Mouse (Mus musculus) spleen, postnatal 4 days (tissue): ENCODE results near the gene Cobl.

ENCODE experiments used
- DNase-seq, 2 experiments: peaks; one replicate each; pipeline ENCODE4 v3.0.0; 2022; ENCODE audit warnings: low spot score in 2 of 2

Cobl gene

DNA sequence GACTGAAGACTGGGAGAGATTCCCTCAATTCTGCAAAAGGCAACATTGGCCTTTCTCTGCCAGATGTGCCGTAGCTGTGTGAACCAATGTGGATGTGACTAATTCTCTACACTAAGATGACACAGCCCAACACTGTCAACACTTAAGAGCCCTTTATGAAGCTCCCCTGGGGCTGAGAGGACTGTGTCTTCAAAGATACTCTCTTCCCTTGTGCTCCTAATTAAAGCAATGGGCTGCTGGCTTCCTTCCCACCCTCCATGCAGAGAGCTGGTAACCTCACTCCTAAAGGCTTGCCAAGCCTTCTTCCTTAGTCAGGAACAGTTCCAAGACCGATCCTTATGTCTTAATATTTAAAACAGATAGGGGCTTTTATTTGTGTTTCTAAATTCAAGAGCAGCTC is 79.9 kb downstream of the Cobl start:
- no peak for DNase-seq

DNA sequence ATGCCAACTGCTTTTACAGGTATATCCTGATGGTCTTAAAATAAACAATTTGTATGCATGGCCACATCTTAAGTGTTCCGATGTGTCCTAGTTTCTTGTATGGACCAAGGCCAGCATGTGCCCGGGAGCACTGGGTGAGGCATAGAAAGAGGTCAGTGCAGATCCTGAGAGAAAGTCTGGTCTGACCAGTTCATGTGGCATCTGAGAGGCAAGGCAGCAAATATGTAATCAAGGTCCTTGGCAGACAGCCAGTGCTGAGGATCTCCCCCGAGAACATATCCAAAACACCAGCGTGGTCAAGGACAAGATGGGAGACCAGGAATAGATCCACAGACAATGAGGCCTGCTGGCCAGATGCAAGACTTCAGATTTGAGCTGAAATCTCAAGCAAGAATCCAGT is 81.8 kb downstream of the Cobl start:
- DNase-seq: no peak

DNA sequence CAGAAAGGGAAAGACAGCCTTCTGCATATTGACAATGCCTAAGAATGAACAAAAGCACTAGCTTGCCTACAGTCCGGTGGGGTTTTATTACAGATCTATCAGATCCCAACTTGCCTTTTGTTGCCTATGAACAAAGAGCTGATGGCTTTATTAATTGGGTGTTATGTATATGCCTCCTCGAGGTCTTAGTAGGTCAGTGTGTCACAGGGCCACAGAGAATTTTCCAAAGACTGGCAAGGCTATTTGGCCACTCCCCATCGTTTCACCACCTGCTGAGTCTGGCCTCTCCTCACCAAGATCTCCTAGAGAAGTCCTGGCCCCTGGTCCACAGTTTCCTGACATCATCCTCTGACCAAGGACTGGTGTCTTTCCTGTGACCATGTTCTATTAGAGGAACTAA is 83.7 kb downstream of the Cobl start:
- DNase-seq: no peak

DNA sequence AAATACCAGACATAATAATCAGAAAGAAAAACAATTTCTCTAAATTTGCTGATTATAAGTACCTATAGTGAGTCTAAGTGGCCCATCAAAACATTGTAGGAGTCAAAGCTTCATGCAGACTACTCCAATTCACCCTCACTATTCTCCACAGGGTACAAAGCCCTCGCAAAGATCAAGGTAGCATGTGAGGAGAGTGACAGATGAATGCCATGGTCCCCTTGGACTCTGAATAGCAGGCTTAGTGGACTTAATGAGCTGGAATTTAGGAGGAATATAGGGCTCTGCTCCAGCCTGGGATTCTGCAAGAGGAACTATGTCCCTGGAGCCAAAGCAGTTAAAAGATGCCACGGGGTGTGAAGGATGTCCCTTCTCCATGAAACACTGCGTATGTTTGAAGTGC is 88.1 kb downstream of the Cobl start:
- DNase-seq: no peak

DNA sequence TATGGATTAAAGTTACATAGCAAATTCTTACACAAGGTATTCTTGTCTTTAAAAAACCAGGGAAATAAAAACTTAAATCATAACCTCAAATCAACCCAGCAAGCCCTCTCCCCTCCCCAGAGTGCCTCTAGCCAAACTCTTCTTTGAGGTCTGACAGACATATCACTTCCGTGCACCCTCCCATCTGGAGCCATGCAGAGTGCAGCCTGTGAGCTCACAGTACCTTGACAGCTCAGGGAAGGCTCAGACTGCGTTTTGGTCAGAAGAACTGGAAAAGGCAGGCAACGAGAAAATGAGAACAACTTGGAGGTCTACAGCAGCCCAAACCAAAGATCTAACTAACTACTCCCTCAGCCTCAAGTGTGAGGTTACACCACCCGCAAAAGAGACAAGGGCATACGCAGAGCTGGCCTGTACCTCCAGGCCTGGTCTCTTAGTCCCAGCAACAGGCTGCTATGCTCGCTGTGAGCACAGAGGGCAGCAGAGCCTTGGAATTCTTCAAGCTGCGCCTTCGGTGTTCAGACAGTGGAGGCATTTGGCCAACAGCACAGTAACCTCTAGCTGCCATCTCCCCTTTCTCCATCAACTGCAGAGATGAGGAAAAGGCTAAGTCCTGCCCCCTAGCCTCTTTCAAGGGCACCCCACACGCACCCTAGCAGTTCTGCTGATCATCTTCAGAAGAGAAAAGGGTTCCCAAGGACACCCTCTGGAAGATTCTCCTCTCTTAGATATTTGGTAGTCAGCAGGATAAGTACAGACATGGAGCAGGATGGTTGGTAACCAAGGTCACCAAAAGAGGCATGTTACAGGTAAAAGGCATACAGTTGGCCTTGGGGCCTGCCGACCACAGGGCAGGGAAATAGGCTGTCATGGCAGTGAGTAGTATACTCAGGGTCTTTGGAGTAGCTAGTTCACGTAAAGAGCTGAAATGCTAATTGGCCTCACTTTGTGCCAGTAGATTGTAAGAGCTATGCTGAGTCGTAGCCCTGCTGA is 91.4 kb downstream of the Cobl start:
- DNase-seq: peak in 1 of 2 experiments; percentile 16

DNA sequence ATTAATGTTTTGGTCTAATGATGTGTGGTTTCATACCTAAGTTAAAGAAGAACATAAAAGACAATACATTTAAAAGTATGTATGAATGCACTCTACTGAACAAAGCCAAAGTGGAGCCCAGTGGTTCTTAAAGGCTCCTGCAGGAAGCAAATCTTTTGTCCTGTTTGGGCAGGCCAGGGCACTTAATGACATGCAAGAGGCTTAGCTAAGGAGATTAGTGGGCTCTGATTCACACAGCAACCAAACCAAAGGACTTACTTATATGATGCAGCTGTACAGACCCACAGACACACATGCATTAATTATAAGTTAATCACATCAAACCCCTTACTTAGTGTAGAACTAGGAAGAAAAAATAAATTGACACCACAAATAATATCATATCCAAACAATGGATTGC is 93.8 kb downstream of the Cobl start:
- DNase-seq: no peak

DNA sequence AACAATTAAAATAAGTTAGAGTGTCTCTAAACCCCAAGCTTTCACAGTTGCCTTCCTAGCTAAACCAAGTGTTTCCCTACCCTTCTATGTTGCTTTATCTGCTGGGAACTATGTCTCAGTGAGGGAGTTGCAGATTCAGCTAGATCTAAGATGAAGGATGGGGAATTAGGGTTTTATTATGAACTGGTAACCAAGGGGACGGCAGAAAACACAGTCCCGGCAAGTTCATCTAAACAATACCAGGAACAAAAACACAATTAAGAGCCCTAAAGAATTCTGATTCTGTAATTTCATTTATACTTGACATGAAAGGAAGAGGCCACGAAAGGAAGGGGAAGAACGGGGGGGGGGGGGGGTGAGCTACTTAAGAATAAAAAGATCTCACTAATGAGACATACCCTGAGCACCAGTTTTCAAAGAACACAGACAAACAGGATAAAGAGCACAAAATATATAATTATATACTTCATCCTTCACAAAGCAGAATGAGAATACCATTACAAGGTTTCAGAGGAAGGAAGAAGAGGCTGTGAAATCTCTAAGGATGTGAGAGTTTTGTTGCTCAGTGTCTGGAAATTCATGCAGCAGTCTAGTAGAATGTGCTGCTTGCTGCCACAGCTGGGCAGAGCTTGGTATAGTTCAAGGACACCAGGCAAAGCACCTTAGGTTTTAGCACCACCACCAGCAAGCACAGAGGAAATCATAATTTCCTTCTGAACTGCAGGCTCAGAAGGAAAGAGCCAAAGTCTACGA is 97.2 kb downstream of the Cobl start:
- DNase-seq: no peak

DNA sequence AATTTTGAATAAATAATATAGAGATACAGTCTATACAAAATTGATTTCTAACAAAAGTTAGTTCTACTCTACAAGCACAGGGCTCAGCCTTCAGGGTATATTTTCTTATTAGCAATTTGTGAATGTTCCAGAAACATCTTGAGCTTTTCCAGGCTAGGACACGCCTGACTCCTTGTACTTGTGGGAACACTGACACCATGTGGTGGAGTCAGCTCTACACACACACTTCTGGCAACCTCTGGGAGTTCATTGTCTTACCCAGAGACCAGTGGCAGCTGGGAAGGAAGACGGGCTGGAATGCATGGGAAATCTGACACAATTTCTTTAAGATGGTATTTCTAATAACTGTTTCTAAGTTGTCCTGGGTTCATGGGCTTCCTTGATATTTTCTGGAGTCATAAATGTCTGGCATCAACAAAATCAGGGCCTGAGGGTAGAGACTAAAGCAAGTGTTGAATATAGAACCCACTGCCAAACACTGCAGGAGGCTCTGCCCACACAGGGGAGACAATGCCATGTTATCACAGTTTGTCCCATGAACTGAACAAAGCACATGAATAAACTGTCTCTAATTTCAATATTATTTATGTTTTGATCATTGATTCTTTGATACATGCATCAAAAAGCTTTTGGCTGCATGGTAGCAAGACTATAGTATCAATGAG is 105.3 kb downstream of the Cobl start:
- DNase-seq: no peak

DNA sequence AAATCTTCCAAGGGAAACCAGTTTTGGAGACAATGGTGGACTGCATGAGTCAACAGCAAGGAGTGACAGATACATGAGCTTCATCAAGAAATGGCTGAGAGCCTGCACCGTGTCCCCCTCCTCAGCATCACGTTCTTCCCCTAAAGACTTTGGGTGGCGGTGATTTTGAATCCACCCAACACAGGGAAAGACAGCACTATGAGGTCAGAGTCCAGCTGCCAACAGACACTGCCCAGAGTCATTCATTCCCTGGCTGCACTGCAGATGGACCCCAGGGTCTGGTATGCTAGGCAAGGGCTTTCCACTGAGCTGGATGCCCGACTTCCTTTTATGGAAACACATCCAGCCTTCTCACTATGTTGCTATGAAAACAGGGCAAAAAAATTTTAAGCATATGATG is 106.2 kb downstream of the Cobl start:
- DNase-seq: no peak

DNA sequence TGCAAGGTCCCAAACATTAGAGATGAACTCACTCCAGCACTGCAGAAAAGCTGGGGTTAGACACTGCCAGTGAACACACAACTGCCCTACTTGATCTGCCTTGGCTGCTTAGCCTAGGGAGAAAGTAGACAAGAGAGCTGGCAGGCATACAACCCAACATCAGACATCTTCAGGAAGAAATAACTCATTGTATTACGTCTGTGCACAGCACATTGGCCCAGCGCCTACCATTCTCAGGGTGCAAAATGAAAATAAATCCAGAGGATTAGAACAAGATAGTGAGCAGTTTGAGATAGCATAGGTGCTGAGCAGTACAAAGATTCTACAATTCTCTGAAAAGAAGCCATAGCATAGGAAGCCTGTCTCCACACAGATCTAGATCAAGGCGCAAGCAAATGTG is 109.1 kb downstream of the Cobl start:
- no peak for DNase-seq

DNA sequence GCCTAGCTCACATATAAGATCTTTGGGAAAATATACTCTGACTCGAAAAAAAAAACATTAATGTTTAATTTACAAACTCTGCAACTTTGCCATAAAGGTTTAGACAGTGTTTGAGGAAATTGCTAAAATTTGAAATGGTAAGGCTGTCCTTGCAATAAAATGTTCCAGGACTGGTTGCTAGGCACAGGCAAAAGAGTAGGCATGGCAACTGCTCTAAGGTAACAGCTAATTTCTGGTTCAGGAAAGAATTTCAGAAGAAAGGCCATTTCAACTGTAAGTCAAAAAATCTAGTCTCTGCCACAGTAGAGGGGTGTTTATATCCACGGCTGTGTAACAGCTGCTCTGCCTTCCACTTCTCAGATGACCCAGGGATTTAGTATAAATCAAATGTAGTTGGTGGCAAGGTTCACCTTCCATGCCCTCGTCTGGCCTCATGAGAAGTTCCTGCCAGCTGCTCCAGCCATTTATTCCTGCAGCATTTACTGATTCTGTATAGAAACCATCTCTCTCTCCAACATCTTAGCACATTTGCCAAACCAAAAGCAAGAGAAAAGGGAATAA is 113.7 kb downstream of the Cobl start:
- no peak for DNase-seq

DNA sequence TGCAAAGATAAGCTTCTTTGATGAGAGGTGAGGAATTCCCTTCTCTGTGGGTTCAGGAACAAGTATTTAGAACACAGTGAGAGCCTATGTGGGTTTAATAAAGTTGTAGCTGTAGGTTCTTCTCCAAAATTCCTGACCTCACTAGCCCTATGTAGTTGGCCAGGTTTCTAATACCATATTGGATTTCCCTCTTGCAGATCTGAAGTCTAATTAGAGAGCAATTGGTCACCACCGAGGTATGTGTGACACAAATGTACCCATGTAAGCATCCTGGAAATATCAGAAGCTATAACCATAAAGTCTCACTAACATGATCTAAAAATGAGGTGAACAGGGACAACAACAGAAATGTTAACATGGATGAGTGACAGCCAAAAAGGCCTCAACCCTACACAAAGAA is 114.7 kb downstream of the Cobl start:
- DNase-seq: no peak

DNA sequence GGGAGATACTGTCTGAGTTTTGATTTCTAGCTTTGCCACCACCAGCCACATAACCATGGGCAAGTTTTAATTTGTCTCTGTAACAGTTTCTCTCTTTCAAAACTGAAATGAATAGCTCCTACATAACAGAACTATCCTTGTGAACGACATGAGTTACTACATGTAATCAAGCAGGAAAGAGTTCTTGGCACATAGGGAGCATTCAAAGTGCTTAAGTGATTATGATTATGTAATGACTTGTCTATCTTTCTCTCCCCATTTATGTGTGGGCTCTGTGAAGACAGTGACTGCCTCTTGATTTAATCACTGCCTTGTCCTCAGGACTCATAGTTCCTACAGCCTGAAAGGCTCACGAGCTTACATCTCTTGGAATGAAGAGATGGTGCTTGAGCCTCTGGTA is 118.3 kb downstream of the Cobl start:
- DNase-seq: no peak

DNA sequence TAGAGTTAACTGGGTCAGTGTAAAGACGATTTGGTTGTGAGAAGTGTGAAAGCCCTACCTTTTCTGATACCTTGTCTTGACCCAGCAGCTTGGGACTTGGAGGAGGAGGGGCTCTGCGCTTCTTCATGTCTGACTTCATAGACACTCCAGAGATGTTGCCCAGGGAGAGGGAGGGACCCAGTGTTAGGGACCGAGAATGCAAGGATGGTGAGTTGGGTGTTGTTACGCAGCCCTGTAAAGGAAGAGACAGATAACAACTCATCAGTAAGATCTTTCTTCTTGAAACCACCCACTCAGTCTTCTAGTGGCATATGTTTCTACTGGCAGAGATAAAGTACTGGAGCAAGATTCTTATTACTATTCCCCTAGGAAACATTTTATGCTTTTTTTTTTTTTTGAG is 121.1 kb downstream of the Cobl start:
- DNase-seq: no peak

DNA sequence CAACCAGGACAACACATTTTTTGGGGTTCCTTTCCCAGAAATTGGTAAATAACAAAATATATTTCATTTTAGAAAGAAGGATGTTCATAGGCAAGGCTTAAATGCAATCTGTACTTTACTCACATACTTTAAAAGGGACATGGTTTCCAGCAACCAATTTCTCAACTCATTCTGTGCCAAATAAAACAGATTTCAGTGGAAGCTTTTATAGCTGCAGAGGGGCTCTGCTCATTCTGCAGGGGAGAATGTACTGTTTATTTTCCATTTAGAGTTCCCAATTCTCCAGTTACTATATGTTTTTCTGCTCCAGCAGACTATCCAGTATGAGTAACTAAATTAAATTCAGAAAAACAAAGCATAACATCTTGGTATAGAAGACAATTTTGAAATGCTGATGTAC is 124.1 kb downstream of the Cobl start:
- no peak for DNase-seq

DNA sequence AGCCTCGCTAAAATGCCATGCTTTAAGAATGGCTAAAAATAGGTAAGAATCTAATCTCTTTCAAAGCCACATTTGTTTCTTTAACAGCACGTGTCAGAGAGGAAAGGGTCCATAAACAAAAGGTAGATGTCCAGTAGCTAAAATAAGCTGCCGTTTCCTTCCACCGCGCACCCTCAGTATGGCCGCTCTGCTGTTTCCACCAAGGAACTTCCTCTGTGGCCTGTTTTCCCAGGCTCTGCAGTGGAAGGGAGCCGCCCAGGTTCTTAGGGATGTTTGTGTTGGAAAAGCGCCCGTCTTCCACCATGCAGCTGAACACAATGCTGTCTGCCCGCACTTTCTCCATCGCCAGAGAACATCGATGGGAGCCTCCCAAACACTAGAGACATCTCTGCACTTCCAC is 128.6 kb downstream of the Cobl start:
- no peak for DNase-seq

DNA sequence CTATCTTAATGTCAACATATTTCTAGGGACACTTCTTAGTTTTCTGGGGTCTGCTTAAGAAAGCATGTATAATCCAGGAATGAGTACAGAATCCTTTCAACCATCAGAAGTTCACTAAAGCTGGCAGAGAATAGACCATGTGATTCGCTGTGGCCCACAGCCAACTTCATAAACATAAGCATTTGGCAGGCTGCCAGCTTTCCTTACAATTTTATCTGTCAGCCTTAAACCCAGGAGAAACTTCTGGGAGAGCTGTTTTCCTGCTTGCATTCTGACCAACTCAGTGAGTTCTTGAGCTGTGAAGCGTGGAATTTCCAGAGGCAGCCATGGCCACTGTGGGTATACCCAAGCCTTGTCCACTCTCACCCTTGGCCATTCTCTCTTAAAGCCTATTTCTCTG is 132.8 kb downstream of the Cobl start:
- no peak for DNase-seq

DNA sequence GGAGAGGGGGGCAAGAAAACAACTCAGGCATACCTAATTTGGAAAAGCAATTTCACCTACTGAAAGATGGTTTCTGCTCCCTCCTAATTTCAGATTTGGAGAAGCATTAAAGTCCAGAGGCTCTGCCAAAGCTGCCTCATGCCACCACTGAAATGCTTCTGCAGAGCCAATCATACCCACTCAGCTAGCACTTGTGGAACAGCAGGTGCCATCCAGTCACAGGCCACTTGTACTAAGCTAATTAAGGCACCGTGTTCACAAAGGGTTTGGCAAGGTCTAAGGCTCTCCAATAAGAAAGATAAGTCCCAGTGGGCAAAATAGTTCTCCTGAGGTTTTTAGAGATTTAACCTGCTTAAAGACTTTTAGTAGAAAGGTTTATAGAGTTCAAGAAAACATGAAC is 143.3 kb downstream of the Cobl start:
- no peak for DNase-seq

DNA sequence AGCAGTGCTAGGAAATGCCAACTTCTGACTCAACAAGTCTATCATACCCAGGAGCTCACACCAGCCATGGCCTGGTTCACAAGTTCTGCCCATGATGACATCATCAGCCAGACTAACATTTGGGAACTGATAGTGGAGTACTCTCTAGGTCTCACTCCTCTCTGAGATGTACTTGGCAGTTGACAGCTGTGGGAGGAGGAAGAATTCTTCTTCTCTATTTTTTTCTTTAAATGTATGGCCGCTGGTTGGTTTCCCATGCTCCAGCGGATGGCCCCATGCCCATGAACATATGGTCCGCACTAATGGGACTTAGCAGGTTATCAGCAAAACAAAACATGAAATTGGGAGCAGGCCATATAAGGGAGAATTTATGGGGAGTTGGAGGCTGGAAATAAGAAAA is 145.4 kb downstream of the Cobl start:
- no peak for DNase-seq

DNA sequence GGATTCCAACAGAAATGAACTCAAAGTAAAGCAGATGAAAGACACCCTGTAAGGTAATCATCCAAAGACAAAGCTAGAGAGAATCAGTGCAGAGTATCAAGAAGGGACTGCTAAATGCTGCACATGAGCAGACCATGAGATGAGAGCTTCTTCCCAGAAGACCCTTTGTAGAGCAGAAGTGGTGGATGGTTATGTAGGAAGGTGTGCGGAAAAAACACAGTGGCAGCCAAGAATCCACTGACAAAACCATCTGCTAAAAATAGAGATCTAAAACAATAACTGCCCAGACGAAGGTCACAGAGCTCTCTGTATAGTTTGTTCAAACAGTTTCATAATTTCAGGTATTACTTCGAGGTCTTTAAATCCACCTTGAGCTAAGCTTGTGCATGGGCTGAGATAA is 149.1 kb downstream of the Cobl start:
- no peak for DNase-seq

DNA sequence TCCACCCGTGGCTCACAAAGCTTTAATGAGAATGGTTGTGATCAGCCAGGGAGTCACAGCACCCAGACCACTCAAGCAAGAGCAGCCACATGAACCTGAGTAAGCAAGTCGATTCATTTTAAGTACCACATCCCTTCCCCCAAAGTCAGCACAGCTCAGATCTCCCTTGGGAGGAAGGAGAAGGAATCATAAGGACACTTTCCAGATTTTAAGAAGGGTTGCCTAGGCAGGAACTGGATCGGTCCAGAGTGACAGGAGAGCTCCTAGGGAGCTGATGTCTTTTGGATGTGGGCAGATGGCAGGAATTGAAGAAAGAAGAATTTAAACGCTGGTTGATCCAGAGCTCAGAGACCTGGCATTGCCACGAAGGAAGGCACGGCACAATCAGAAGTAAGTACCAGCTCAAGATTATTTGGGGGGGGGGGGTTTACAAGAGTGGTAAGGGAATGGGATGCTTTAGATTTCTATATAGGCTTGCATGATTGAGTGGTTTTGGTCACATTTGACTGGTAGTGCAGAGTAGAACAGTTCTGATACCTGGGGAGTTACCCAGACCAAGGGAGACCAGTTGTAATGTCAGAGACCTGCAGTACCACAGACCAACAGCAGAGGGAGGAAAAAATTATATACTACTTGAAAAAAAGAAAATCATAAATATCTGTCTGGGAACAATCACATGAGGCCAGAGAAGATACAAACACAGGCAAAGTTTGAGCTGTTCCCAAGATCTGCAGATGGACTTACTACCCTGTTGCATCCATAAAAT is 150.3 kb downstream of the Cobl start:
- DNase-seq: no peak
